Mouse (Mus musculus) spleen, adult 2 months (tissue): ENCODE results near the gene Sdr42e1.

Experiments
- CTCF ChIP-seq: fragments of 200-500 bp; IDR thresholded peaks from 2 replicates; pipeline ENCODE4 v1.5.1; 2011; ENCODE audit warnings: mild to moderate bottlenecking, inconsistent platforms; ENCODE audit not compliant: insufficient read depth, insufficient read length, insufficient replicate concordance; ENCODE audit errors: extremely low read depth
- POLR2A ChIP-seq: fragments of 200-500 bp; IDR thresholded peaks from 2 replicates; pipeline ENCODE4 v1.6.1; 2011; ENCODE audit warnings: low read depth, low read length, inconsistent platforms

- TF ChIP-seq CTCF (no peak), POLR2A (no peak)
Measured at GRCm38 (mm10) chr8:117715896-117716295, 42.4 kb upstream of the Sdr42e1 start.
